Mouse (Mus musculus) frontal cortex, postnatal 25 days (tissue): ENCODE measurements at regions not wholly inside any gene's neighbourhood (a gene's known extent, or its start where the extent isn't known, plus 50 kb on each side); places are given as distances from the start of the nearest gene placed in this dataset.

ENCODE experiments used
- DNase-seq, 2 experiments: peaks; one replicate each; pipeline ENCODE4 v3.0.0; 2022; ENCODE audit warnings: low spot score in 2 of 2

DNA sequence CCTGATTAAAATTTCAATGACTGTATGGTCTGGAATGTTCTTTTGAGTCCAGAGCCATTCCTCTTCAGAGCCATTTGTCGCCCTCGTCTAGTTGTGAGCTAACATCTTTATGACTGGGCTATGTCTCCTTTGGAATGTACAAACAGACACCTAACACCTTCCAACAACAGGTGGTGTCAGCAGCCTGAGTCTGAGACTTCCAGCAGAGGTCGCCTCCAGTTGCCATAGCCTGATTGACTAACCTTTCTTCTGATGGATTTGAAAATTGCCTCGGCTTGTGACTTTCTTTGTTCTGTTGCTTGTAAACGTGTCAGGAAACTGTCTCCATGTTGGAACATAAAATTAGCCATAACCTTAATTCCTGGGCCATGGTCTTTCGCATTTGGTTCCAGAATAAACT is 284.8 kb upstream of the Hs6st1 start:
- no peak for DNase-seq

DNA sequence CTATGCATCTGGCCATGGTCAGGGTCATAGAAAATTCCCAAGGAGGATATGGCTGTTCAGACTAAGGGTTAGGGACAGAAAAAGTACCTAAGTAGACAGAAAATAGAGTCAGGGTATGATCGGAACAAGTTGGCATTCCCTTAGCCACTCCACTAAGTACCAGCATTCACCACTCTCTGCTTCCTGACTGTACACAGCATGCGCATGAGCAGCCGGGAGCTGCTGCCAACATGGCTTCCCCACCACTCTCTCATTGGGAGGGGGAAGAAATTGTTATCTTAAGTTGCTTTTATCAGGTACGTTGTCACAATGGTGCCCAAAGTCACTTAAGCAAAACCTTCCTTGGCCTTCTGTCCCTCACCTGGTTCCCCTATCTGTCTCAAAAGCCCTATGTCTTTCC is 282.0 kb upstream of the Hs6st1 start:
- DNase-seq: no peak

DNA sequence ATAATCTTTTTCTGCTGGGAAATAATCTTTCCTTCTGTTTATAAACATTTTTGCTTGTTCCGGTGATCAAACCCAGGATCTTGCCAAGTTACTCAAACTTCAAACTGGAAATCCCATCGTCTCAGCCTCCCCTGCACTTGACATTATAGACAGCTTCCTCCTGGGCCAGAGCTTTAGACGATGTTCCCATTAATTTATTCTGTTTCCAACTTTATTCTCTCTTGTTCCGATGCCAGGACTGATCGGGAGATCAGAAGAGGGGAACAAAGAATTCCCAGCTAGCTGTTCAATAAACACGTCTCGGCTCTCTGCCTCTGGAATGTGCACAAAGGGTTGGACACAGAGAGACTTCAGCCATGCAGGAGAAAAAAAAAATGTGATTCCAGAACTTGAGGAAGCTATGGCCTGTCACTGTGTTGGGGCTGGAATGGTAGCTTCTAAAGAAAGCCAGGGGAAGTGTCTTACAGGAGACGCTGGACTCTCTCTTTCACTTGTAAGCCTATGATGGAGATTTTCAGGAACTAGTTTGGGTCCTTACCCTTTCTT is 281.5 kb upstream of the Hs6st1 start:
- no peak for DNase-seq

- no peak for DNase-seq
Observed at GRCm38 (mm10) chr1:35797064-35797463, 271.1 kb upstream of the Hs6st1 start.

GRCm38 (mm10) chr1:35797526-35797925 is 270.7 kb upstream of the Hs6st1 start:
- no peak for DNase-seq

GRCm38 (mm10) chr1:35805546-35805945 is 262.7 kb upstream of the Hs6st1 start:
- no peak for DNase-seq

GRCm38 (mm10) chr1:35806329-35806728 is 261.9 kb upstream of the Hs6st1 start:
- no peak for DNase-seq

GRCm38 (mm10) chr1:35806731-35807130 is 261.5 kb upstream of the Hs6st1 start:
- no peak for DNase-seq

DNA sequence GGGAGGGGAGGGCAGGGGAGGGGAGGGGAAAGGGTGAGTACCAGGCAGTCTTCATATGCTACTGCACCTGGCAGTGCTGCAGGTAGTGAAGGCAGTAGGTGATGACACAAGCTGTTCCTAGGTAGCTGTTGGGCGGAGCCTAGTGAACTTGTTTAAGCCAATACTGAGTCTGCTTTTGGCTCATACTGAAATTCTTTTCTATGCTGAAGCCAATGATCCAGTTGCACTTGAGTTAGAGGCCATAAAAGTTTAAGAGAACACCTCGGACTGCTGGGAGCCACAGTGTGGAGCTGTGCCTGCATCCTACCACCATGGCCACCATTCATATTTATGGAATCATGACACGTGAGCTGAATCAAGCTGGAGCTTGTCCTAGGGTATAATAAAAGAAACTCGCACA is 259.3 kb upstream of the Hs6st1 start:
- no peak for DNase-seq

- DNase-seq: no peak
Observed at GRCm38 (mm10) chr1:35809341-35809740, 258.9 kb upstream of the Hs6st1 start.

- no peak for DNase-seq
Observed at GRCm38 (mm10) chr1:35810571-35811342, 257.4 kb upstream of the Hs6st1 start.

DNA sequence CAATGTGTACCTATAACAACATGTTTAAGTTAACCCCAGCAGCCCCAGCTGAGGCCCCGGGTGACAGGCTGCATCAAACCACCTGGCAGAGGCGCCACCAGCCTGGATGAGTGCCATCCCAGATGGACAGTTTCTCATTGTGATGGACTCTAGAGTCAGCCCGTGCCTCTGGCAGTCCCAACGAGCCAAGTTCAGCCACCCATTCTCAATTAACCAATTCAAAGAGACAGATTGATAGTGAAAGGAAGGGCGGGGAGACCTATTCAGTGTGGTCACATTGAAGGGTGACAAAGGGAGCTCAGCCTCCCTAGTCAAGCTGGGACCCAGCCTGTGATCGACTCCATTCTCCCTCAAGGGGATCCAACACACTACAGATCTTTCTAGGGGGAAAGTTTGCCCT is 256.8 kb upstream of the Hs6st1 start:
- no peak for DNase-seq

- no peak for DNase-seq
Observed at GRCm38 (mm10) chr1:35811795-35812194, 256.4 kb upstream of the Hs6st1 start.

GRCm38 (mm10) chr1:35813625-35814024 is 254.6 kb upstream of the Hs6st1 start:
- DNase-seq: no peak

DNA sequence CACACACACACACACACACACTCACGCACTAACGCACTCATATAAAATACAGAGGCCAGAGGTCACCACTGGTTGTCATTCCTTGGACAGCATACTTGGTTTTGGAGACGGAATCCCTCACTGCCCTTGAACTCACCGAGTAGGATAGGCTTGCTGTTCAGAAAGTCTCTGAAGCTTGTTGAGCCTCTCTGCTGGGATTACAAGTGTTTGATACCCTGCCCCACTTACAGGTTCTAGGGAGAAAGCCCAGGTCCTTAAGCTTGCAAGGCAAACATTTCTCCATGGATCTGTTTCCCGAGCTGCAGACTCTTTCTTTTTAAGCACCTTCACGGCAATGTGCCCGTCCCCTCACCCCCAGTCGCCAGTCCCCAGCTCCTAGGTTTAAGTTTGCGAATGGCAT is 254.0 kb upstream of the Hs6st1 start:
- no peak for DNase-seq

DNA sequence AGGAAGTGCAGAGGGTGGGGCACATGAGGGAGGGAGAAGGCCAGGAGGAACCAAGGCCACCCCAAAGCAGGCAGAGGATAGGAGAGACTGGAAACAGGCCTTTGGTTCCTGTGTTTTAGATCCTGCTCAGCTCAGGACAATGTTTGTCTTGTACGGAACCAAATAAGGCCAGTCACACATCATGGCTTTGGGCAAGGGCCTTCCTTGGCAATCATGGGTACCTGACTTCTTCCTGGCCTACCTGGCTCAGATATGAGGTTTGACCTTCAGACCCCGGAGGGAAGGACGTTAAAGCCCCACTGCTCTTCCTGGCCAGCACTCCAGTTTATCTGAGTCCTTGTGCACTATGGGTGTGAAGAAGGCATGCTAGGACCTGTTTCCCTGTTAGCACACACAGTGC is 253.4 kb upstream of the Hs6st1 start:
- no peak for DNase-seq

DNA sequence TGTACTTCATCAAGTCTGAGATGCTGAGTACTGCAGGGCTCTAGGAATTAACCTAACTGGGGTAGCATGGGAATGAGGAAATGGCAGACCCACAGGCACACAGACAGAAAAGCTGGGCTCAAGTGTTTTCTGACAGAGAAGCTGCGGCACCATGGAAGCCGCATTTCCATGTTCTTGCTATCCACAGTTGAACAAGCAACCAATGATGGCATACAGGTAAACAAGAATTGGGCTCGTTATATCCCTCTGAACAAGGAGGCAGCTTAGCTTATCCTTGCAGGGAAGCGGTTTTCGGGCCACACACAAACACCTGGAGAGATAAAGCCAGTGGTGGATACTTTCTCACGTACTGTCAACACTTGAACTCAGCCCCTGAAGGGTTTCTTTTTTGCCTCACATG is 246.4 kb upstream of the Hs6st1 start:
- DNase-seq: no peak

DNA sequence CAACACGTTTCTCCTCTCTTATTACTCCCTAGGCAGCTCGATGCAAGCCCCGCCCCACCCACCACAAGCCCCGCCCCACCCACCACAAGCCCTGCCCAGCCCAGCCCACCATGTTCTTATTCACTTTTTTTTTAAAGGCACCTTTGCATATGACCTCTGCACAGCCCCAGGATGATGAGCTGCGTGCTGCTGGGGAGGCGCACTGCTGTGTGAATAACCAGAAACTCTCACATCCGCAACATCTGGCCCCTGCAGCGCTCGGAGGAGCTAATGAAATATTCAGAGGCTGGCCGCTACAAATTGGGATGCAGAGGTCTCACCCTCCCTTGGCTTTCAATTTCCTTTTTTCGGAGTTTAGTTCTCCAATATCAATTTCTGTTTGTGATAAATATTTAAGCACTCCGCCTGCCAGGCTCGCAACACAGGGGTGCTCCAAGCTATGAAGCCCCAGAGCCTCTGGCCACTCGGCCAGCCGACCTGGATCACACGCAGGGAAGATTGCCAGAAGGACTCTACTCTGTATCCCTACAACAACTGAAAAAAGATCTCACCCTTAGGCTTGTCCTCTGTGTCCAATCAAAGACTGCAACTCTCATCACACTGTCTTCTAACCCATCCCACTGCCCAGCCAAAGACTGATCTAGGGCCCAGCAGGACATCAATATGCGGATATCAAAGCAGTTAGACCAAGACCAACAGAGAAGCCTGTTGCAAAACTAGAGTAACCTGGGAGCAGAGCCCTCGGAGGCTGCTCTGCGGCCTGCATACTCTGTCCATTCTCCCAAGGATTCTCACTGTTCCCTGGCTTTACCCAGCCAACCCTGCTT is 245.6 kb upstream of the Hs6st1 start:
- DNase-seq: no peak

DNA sequence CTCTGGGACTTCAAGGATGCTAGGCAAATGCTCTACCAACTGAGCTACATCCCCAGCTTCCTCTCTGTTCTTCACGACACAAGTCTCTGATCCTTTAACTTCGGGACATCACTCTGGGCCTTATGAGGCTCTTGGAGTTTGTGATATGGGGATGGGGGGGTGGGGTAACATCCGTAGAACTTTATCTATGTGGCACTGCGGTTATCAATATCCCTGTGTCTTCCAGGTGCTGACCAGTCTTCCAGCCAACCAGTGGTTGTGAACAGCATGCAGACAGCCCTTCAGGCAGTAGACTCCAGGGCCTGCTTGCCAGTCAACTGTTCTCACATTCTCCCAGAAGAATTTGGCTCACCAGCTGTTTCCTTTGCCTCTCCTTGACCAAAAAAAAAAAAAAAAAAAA is 244.7 kb upstream of the Hs6st1 start:
- no peak for DNase-seq

DNA sequence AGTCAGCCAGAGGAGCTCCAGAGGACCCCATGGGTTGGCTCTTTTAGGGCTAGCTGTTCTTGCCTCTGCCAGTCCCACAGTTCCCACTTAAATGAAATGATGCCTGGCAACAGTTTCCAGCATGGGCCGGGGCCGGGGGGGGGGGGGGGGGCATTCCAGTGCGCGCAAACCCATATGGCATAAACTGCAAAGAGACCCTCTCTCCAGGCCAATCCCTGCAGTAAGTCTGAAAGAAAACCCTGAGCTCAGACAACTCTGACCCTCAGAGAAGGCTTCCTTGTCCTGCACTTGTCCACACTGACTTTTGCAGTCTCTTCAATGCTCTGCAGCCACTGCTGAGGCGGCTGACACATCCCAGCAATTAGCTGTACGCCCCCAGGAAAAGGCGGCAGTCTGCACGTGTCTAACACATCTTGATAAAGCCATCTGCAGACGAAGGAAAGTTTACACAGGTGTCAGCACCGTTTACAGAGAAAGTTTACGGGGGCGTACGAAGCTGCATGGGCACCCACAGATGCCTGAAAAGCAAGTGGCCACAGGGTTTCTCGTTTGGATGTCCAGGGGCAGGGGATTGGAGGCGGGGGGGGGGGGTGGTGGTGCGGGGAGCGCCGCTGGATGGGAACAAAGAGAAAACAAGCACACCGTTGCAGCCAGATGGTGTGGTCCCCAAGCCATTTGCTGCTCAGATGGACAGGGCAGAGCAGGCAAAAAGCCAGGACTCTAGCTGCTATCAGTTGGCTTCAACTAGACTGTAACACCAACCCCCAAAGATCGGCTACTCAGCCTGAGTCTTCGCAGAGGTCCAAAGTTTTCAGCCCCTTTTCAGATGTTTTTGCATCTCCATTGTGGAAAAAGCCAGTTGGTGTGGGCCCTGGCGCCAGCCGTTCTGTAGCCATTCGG is 244.0 kb upstream of the Hs6st1 start:
- no peak for DNase-seq

DNA sequence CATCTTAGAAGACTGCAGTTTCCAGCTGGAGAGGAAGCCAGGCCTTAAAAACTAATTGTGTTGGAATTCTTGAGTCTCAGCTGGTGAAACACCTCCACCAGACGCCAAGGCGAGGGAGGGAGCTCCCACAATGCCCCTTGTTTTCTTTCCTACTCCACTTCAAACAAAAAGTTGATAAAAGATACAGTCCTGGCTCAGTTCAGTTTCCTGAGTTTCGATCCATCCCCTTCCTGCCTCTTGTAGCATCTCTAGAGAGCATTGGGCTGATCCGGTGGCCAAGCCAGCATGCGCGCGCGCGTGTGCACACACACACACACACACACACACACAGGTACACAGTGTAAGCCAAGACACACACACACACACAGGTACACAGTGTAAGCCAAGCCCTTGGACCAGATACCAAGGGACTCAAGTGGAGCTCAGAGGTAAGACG is 242.7 kb upstream of the Hs6st1 start:
- DNase-seq: no peak

DNA sequence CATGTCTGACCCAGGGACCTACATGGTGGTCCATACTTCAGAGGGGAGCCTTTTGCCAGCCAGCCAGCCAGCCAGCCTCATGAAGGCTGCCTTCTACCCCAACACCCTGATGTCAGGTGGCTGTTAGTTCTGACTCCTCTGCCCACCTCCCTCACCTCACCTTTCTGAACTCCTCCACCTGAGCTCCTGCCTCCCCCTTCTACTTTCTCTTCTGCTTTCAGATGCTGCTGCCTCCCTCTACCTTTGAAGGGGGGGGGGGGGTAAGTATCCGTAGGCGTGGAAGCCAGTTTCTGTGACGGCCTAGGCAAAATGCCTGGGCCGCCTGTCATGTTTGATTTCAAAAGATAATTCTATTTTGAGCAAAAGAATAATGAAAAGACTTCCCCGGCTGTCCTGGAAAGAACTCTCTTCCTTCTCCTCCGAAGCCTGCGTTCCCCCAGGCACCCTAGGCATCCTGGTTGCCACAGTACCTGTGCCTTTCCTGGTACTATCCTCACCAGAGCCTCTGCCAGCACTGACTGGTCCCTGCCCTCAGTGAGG is 241.6 kb upstream of the Hs6st1 start:
- DNase-seq: no peak
